Mouse (Mus musculus) cerebellum, postnatal 36 days (tissue): ENCODE results near the gene Git1.
"Not testable (repeated sequence)": the region's sequence is repeated elsewhere in the genome, so short reads cannot be mapped to it uniquely, and the experiment has no call there.

ENCODE experiments used
- DNase-seq, 2 experiments: peaks; one replicate each; pipeline ENCODE4 v3.0.0; 2021 to 2022; ENCODE audit warnings: mixed read lengths in 2 of 2

The Git1 gene

GRCm38 (mm10) chr11:77520601-77521529 lies 27.5 kb downstream of the Git1 start:
- DNase-seq = no peak

GRCm38 (mm10) chr11:77525804-77526486 lies 32.6 kb downstream of the Git1 start:
- no peak for DNase-seq

- not testable (repeated sequence) for DNase-seq
Observed at GRCm38 (mm10) chr11:77528420-77528819, 35.1 kb downstream of the Git1 start.

GRCm38 (mm10) chr11:77529644-77530043 lies 36.3 kb downstream of the Git1 start:
- no peak for DNase-seq

- DNase-seq = no peak
Observed at GRCm38 (mm10) chr11:77530862-77531261, 37.5 kb downstream of the Git1 start.

- DNase-seq = no peak
Observed at GRCm38 (mm10) chr11:77532202-77532846, 39.0 kb downstream of the Git1 start.

GRCm38 (mm10) chr11:77545261-77545660 lies 51.9 kb downstream of the Git1 start:
- no peak for DNase-seq
